Mouse (Mus musculus): ENCODE data around the gene Sp6.

GRCm38 (mm10) chr11:97036141-97036540 lies 22.9 kb downstream of the Sp6 start:
- TF ChIP-seq E2F4 (IDR thresholded peaks at IDR 0.05; ENCODE audit: insufficient read depth), result no peak
- no peak for TF ChIP-seq POLR2A (IDR thresholded peaks at IDR 0.05; ENCODE audit: insufficient read length, low read depth)
- no peak for TF ChIP-seq MAX (IDR thresholded peaks at IDR 0.05; ENCODE audit: low read depth)
- TF ChIP-seq USF1 (IDR thresholded peaks at IDR 0.05; ENCODE audit: low read depth), result no peak
- no peak for TF ChIP-seq MYOD1 (IDR thresholded peaks at IDR 0.05; ENCODE audit: control insufficient read depth in 1 of 3, insufficient read length in 2 of 3, low read depth in 2 of 3)
- no peak for TF ChIP-seq SRF (IDR thresholded peaks at IDR 0.05; ENCODE audit: control insufficient read depth, insufficient read length, low read depth)
- TF ChIP-seq POLR2AphosphoS2 (IDR thresholded peaks at IDR 0.05; ENCODE audit: insufficient read length, low read depth), result no peak
- no peak for TF ChIP-seq TCF12 (IDR thresholded peaks at IDR 0.05; ENCODE audit: insufficient read depth, poor library complexity, severe bottlenecking)
